Mouse (Mus musculus) neural tube, postnatal 0 days (tissue): ENCODE results near the gene H2afb2. TPM values are rescaled to one million over a fixed set of nuclear protein-coding genes. Genes with fewer than 3 reads are reported as not detected.

Experiments used
- polyA plus RNA-seq: library from polyadenylated mRNA; unstranded; fragments of >200 nt; fragmentation: Nextera tagmentation; extraction: Ambion mirVana; gene quantifications from 2 replicates; pipeline ENCODE4 v1.2.1, GENCODE M21; 2015

H2afb2 gene
- polyA plus RNA-seq, result not detected in 2 replicates

GRCm38 (mm10) chrX:116680878-116681277 lies at the start of gene H2afb2:
TSS of gene H2afb2 (plus strand) at chrX:116681178.

Other genes with a start within 250 kb of the H2afb2 start
- not detected in 2 replicates for gene Cpxcr1, start 232.2 kb upstream of the H2afb2 start, polyA plus RNA-seq